Mouse (Mus musculus) erythroblast, adult 5-6 weeks (primary cell): ENCODE results near the gene Kif26b. TPM values are rescaled to one million over a fixed set of nuclear protein-coding genes. Genes with fewer than 3 reads are reported as not detected.

Experiments used
- ATAC-seq: replicated peaks from 2 replicates; pipeline ENCODE4 v1.8.0; 2016; ENCODE audit warnings: moderate number of reproducible peaks, mild to moderate bottlenecking, moderate TSS enrichment, inconsistent platforms; ENCODE audit not compliant: poor library complexity, low FRiP score, severe bottlenecking
- total RNA-seq, 2 experiments: library from RNA; stranded (forward) in 1 of 2; stranded (reverse) in 1 of 2; fragments of 150-400 nt in 1 of 2; fragments of 200-764, 138-1000 nt in 1 of 2; gene quantifications; 2 replicates each; pipeline versions ENCODE4 v1.2.3 to v1.2.4; 2015 to 2017; ENCODE audit warnings: low replicate concordance in 2 of 2

The Kif26b gene
- total RNA-seq, 2 experiments from 2014 or later: not detected

- ATAC-seq: no peak
These were observed 174.6 kb downstream of the Kif26b start for GRCm38 (mm10) chr1:178703496-178703895.

- no peak for ATAC-seq
These were observed 179.0 kb downstream of the Kif26b start for GRCm38 (mm10) chr1:178707925-178708351.

- ATAC-seq: no peak
These were observed 179.4 kb downstream of the Kif26b start for GRCm38 (mm10) chr1:178708356-178708755.

GRCm38 (mm10) chr1:178712189-178712873 is 183.4 kb downstream of the Kif26b start:
- ATAC-seq: peak; percentile 48; the same call in 1 of the 2 replicates

GRCm38 (mm10) chr1:178714209-178714608 is 185.3 kb downstream of the Kif26b start:
- ATAC-seq: no peak

GRCm38 (mm10) chr1:178716411-178716810 is 187.5 kb downstream of the Kif26b start:
- ATAC-seq: no peak

GRCm38 (mm10) chr1:178720821-178721220 is 191.9 kb downstream of the Kif26b start:
- ATAC-seq: no peak

- ATAC-seq: no peak
These were observed 193.9 kb downstream of the Kif26b start for GRCm38 (mm10) chr1:178722793-178723192.

GRCm38 (mm10) chr1:178725536-178725935 is 196.6 kb downstream of the Kif26b start:
- no peak for ATAC-seq

GRCm38 (mm10) chr1:178728256-178728655 is 199.3 kb downstream of the Kif26b start:
- no peak for ATAC-seq

GRCm38 (mm10) chr1:178730271-178730670 is 201.3 kb downstream of the Kif26b start:
- no peak for ATAC-seq

GRCm38 (mm10) chr1:178733035-178733434 is 204.1 kb downstream of the Kif26b start:
- ATAC-seq: no peak

- no peak for ATAC-seq
These were observed 205.7 kb downstream of the Kif26b start for GRCm38 (mm10) chr1:178734576-178734975.

GRCm38 (mm10) chr1:178736931-178737330 is 208.0 kb downstream of the Kif26b start:
- no peak for ATAC-seq

GRCm38 (mm10) chr1:178743820-178744219 is 214.9 kb downstream of the Kif26b start:
- ATAC-seq: no peak

- ATAC-seq: no peak
These were observed 215.6 kb downstream of the Kif26b start for GRCm38 (mm10) chr1:178744526-178744925.

GRCm38 (mm10) chr1:178744961-178745360 is 216.0 kb downstream of the Kif26b start:
- ATAC-seq: no peak

GRCm38 (mm10) chr1:178745471-178745870 is 216.5 kb downstream of the Kif26b start:
- ATAC-seq: no peak

GRCm38 (mm10) chr1:178747279-178748221 is 218.6 kb downstream of the Kif26b start:
- ATAC-seq: no peak

- ATAC-seq: no peak
These were observed 219.3 kb downstream of the Kif26b start for GRCm38 (mm10) chr1:178748222-178748600.

- no peak for ATAC-seq
These were observed 219.7 kb downstream of the Kif26b start for GRCm38 (mm10) chr1:178748617-178749016.
